Mouse (Mus musculus) Patski (cell line): Measurements from ENCODE around the gene Tstd2. TPM values are rescaled to one million over a fixed set of nuclear protein-coding genes. Genes with fewer than 3 reads are reported as not detected.

ENCODE experiments used
- ATAC-seq: fragments of 100-300 bp; one replicate; pipeline ENCODE4 v1.8.0; 2021
- CTCF ChIA-PET: fragments of 350-600 bp; sonication (Branson Sonifier 250); formaldehyde crosslinking; loops from one replicate; lab custom pipeline; 2022; ENCODE audit warnings: inconsistent platforms; lab: Charles Lee
- POLR2A ChIA-PET: fragments of 350-600 bp; sonication (Branson Sonifier 250); formaldehyde crosslinking; loops from one replicate; lab custom pipeline; 2022; ENCODE audit warnings: antibody characterized with exemption, inconsistent platforms; lab: Charles Lee
- DNase-seq: peaks from one replicate; pipeline ENCODE4 v3.0.0-alpha.2; 2011; ENCODE audit warnings: low read depth, low spot score
- H3K27me3 ChIP-seq: fragments of 371-371 bp; one replicate; pipeline ENCODE4 v1.5.1; 2021
- CTCF ChIP-seq: fragments of 100-300 bp; IDR thresholded peaks from one replicate; pipeline ENCODE4 v1.5.1; 2021
- in situ Hi-C: fragments of 300-500 bp; cut with MboI; formaldehyde crosslinking; loops from 3 replicates; pipeline ENCODE4 v1.11.1; 2018; ENCODE audit warnings: low pct_unique_long_range_greater_than_20kb, mixed read lengths
- polyA plus RNA-seq: library from polyadenylated mRNA; unstranded; gene quantifications from one replicate; pipeline ENCODE4 v1.2.3, GENCODE M21; 2021

Gene Tstd2
- polyA plus RNA-seq, 1 experiment from 2014 or later, result 17.9 TPM

GRCm38 (mm10) chr4:46097591-46097990, 40.9 kb downstream of the Tstd2 start:
- POLR2A ChIA-PET, result no interaction called here
- in situ Hi-C loops, result no loop called here
- no peak for TF ChIP-seq CTCF
- CTCF ChIA-PET, result no interaction called here
- no peaks in the 10 kb centered on the region for H3K27me3 ChIP-seq
- DNase-seq (no peak), ATAC-seq (no peak)

- TF ChIP-seq CTCF, result no peak
- no peaks in the 10 kb centered on the region for H3K27me3 ChIP-seq
- POLR2A ChIA-PET, result no interaction called here
- DNase-seq, result no peak
- ATAC-seq, result no peak
- in situ Hi-C loops, result no loop called here
- CTCF ChIA-PET, result no interaction called here
Measured at GRCm38 (mm10) chr4:46096546-46096945, 41.9 kb downstream of the Tstd2 start.

- no peak for DNase-seq
- POLR2A ChIA-PET, result no interaction called here
- in situ Hi-C loops, result no loop called here
- H3K27me3 ChIP-seq, result no peaks in the 10 kb centered on the region
- CTCF ChIA-PET, result no interaction called here
- no peak for ATAC-seq
- no peak for TF ChIP-seq CTCF
Measured at GRCm38 (mm10) chr4:46095826-46096159, 42.7 kb downstream of the Tstd2 start.

GRCm38 (mm10) chr4:46094916-46095825, 43.3 kb downstream of the Tstd2 start:
- ATAC-seq (no peak), DNase-seq (no peak)
- TF ChIP-seq CTCF, result no peak
- in situ Hi-C loops, result no loop called here
- no peaks in the 10 kb centered on the region for H3K27me3 ChIP-seq
- ChIA-PET CTCF (no interaction called here), POLR2A (no interaction called here)

GRCm38 (mm10) chr4:46092429-46093076, 45.9 kb downstream of the Tstd2 start:
- peak; percentile 51 for DNase-seq
- in situ Hi-C loops, result no loop called here
- no peak for TF ChIP-seq CTCF
- ChIA-PET CTCF (no interaction called here), POLR2A (no interaction called here)
- peak; percentile 61 for ATAC-seq
- H3K27me3 ChIP-seq, result no peaks in the 10 kb centered on the region

GRCm38 (mm10) chr4:46089524-46090125, 48.9 kb downstream of the Tstd2 start:
- POLR2A ChIA-PET, result no interaction called here
- TF ChIP-seq CTCF, result no peak

GRCm38 (mm10) chr4:46087852-46088251, 50.6 kb downstream of the Tstd2 start:
- no peak for TF ChIP-seq CTCF
- DNase-seq, result no peak
- in situ Hi-C loops, result no loop called here
- H3K27me3 ChIP-seq, result no peaks in the 10 kb centered on the region
- POLR2A ChIA-PET, result no interaction called here
- CTCF ChIA-PET, result no interaction called here
- no peak for ATAC-seq

More at GRCm38 (mm10) chr4:46089524-46090125, 48.9 kb downstream of the Tstd2 start:
- ATAC-seq, result no peak
- CTCF ChIA-PET, result no interaction called here
- DNase-seq, result no peak
- no peaks in the 10 kb centered on the region for H3K27me3 ChIP-seq
- in situ Hi-C loops, result no loop called here

- in situ Hi-C loops, result no loop called here
- CTCF ChIA-PET, result no interaction called here
- no peaks in the 10 kb centered on the region for H3K27me3 ChIP-seq
- POLR2A ChIA-PET, result no interaction called here
- ATAC-seq, result no peak
- no peak for TF ChIP-seq CTCF
- DNase-seq, result no peak
Measured at GRCm38 (mm10) chr4:46087427-46087771, 51.1 kb downstream of the Tstd2 start.

GRCm38 (mm10) chr4:46086718-46087426, 51.6 kb downstream of the Tstd2 start:
- no peaks in the 10 kb centered on the region for H3K27me3 ChIP-seq
- ChIA-PET CTCF (no interaction called here), POLR2A (no interaction called here)
- no peak for ATAC-seq
- no peak for DNase-seq
- in situ Hi-C loops, result no loop called here
- TF ChIP-seq CTCF, result no peak

GRCm38 (mm10) chr4:46085223-46085811, 53.2 kb downstream of the Tstd2 start:
- TF ChIP-seq CTCF, result no peak
- no peaks in the 10 kb centered on the region for H3K27me3 ChIP-seq
- in situ Hi-C loops, result no loop called here
- ATAC-seq, result no peak
- ChIA-PET POLR2A (no interaction called here), CTCF (no interaction called here)
- no peak for DNase-seq
